Mouse (Mus musculus) induced T-regulatory cell, adult 2 months (primary cell): ENCODE measurements around the gene Kcna10.

Source experiments
- DNase-seq: peaks from one replicate; pipeline ENCODE4 v3.0.0-alpha.2; 2012; ENCODE audit warnings: low read depth

The Kcna10 gene

DNA sequence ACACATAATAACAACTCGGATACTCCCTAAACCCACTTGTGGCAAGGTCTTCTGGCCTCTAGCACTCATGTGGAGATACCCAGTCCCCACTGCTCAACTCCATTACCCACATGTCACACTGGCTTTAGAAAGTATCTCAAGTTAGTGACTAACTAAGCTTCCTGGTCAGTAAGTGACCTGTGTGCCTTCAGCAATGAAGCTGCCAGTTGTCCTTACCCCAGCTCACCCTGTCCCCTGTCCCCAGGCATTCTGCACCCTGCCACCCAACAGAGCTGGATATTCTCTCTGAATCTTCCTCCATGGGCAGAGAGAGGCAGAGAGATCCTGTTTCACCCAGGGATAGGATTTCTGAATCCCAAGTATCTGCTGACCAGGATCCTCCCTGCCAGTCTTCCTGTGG, at the start of gene Kcna10:
TSS of gene Kcna10 (plus strand) at position 301 of the 400 bp plus-strand sequence.
- no peak for DNase-seq

DNA sequence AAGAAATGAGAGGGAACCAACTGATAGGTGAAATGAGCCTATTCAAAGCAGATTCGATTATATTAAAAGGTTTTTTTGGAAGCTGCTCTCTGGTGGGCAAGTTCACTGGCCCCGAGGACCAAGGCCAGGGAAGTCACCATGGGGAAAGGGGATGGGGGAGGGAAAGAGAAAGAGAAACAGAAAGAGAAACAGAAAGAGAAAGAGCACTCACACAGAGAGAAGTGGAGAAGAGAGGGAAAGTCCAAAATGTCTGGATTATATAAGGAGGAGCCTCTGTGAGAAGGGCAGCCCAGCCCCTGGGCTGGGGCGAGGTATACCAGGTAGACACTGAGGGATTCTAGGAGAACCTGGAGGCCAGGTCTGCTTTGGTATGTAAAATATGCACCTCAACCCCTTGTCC, 48.4 kb upstream of the Kcna10 start:
- DNase-seq: peak; percentile 25

DNA sequence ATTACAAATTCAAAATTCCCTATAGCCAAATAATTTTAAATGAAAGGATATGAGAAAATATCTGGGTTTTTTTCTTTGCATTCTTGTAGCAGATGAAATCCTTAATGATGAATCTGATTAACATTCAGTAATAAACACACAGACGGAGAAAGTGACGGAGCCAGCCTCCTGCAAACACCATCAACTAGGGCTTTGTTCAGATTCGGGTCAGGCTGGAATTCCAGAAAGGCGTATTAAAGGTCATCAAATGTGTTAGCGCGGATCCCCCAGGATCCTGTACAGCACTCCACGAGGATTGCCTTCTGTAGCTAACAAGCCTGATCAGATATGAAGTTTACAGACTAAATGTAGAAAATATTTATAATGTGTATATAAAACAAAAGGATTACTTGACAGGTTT, 35.7 kb upstream of the Kcna10 start:
- no peak for DNase-seq

DNA sequence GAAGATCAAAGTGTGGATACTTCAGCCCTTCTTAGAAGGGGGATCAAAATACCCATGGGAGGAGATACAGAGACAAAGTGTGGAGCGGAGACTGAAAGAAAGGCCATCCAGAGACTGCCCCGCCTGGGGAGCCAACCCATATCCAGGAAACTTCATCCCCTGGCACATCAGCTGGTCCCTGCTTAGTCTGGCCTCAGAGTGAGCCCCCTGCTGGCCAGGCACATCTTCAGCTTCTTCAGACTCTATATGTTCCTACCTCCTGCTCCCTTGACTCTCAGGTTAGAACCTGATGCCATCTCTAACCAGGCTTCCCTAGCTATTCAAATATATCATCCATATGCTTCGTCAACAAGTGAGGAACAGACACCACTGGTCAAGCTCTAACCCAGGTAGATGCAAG, 33.9 kb upstream of the Kcna10 start:
- peak; percentile 77 for DNase-seq

DNA sequence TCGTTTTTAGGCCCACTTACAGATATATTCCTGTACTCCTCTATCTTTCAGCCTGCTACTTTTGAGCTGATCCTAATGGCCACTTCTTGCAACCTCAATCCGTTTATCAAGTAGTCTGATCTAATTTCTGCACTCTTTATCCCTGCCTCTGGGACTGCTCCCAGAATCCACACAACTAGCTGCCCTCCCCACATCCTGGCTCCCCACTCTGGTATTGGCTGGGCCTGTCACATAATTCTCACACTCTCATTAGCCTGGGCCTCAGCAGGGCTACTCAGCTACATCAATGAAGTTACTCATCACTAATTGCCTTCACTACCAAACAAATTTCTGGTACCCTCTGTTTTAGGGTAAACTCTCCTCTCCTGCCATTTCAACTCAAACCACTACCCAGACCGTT, 32.4 kb upstream of the Kcna10 start:
- DNase-seq: no peak

DNA sequence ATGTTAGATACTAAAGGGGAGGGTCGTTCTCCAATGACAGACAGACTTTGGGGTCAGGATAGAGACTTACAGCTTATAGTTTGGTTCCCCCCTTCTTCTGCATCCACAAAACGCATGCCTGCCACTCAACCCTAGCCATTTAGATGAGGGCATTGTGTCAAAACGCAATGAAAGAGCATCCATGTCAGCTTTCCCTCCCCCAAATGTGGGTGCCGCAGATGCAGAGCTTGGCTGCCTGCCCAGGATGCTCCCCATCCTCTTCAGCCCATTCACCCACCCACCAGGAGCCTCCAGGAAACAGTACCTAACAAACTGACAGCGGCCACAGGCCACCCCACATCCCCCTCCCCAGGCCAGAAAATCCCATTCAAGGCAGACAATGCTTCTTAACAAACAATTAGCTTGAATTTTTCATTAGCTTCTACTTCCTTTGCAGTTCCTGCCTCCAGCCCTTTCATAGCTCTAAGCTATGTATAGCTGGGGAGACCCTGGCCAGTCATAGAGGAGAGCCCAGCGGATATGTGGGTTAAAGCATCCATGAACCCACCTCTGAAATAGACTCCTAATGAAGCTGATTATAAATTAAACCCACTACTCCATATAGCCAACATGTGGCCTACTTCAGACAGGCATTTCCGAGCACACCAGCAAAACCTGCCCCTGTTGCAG, 31.9 kb upstream of the Kcna10 start:
- no peak for DNase-seq

DNA sequence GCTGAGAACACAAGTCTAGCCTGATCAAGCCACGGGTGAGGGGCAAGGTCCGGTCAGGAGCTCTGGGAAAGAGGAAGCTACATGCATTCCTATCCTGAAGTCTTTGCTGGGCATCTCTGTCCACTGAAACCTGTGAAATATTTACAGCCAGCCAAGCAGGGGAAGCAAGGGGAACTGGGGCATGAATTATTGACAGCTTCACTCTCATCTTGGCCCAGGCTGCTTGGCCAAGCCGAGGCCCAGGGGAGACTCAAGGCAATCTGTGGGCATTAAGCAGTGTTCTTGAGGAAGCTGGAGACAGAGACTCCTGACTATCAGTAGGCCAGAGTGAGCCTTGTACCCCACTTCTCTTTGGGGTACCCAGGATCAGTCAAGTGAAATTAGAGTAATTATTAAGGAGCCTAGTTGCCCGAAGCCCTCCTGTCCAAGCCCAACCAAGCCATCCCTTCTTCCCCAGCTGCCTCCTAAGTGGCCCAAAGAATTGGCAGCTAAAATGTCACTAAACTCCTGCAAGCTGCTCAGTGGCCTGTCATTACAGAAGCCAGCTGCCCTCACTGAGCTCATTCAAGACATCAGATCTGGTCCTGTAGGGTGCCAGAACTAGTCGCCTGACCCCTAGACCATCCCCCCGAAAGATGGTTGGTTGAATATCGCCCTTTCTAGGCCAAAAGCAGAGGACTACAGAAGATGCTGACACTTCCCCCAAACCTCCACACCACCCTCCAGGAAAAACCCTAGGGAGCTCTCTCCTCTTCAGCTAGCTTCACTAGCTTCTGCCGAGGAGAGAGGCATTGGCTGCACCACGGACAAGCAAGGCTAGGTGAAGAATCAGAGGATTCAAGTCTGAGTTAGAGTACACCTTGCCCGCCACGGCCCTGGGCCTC, 28.8 kb upstream of the Kcna10 start:
- DNase-seq: no peak

DNA sequence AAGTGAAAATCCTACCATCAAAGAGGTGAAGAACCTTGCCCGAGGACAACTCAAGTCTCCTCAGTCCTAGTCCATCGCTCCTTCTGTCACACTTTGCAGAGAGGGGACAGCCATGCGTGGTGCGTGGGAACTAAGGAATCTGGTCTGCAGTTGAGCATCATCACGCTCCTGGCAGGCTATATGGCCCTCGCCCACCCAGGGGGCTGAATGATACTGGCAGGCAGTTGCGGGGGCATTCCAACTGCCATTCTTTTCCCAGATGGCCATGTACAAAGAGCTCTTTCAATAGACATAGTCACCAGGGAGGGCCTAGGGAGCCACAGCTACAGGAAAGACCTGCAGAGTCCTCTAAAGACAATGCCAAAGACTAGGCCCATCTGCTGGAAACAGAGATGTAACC, 24.0 kb upstream of the Kcna10 start:
- no peak for DNase-seq

DNA sequence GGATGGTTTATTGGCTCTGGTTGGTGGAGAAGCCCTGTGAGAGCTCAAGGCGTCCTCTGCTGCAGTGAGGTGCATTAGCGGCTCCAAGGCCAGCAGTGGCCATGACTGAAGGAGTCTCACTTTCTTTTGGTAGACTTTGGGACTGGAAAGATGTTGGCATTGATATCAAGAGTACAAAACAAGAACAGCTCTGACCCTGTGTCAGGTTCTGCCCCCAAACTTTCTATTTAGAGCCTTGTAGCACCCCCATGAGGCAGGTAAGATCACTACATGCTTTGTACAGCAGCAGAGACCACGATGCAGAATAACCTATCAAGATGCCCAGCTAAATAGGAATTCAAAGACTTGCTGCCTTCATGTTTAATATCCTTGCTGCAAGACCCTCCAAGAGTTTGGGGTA, 23.4 kb upstream of the Kcna10 start:
- peak; percentile 62 for DNase-seq

DNA sequence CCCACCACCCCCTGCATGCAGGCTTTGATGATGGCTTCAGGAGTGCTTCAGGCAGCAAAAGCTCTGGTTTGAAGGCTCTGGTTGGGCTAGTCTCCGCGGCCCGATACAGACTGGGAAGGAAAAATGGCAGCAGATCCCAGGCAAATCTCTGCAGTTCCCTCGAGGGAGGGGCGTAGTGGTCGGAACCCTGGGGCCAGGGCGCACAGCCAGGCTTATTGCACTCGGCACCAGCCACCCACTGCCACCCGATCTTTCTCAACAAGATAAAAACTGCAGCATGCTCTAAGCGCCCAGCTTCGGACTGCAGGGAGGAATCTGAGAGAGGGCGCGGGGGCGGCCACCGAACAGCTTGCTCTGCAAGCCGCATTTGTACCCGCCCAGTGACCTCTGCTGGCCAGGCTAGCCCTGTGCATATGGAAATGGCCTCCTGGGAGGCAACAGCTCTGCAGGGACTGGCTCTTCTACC, 23.0 kb upstream of the Kcna10 start:
- DNase-seq: peak; percentile 44

DNA sequence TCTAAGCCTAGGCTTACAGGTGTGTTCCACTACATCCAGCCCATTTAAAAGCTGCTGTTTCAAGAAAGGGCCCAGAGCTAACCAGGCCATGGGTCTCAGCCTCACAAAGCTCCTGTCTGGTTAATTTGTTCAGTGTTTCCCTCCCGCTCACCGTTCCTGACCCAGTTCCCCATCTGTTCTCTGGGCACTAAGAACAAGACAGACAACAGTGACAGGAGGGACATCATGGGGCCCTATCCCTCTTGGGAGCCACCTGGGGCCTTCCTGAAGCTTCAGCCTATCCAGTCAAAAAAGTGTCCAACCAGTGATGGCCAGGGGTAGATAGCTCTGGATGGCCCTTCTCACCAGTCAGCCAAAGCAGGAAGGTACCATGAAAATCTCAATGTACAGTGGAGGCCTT, 20.1 kb upstream of the Kcna10 start:
- DNase-seq: no peak

DNA sequence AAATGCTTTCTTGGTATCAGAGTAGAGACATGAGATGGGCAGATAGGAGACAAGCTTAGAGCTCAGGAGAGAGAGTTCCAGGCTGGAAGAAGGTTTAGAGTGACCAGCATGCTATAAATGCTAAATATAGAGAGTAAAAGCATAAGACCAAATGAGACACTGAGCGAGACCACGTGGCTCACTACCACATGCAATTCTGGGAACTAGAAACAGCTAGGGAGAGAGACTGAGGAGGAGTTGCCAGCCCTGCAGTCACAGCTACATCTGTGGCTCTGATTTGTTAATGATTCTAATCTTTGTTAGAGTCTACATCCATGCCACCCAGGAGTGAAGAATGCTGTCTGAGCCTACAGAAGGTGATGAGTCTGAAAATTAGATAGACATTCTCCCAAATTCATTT, 13.3 kb upstream of the Kcna10 start:
- no peak for DNase-seq

DNA sequence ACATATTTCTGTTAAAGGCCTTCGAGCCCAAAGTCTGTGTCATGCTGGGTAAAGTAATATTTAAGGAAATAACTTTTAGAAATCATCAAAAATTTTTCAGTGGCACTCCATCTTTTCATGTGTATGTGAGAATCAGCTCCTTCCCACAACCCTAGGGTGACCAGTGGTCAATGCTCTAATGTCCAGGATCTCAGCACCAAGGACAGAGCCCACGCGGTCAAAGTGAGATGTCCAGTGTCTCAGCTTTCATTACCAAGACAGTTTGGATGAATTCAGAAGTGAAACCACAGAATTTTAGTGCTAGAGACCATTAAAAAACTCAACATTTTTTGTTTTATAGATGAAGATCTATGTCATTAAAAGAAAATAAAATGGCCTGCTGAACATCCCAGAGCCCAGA, 10.9 kb upstream of the Kcna10 start:
- DNase-seq: no peak

DNA sequence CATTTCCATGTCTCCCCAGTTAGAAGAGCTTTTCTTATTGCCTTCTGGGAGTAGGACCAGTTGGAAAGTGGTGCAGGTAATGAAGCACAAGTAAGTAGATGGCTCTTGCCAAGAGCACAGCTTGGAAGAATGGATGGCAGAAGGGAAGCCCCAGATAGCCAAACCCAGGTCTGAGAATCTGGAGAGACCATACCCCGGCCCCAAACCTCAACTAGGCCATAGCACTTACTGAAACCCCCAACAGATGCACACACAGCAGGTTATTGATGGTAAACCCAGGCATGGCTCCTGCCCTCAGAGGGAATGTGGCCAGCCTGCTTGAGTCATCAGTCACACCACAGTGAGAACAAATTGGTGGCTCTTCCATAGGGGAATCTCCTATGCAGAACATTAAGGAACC, 10.3 kb upstream of the Kcna10 start:
- DNase-seq: no peak

DNA sequence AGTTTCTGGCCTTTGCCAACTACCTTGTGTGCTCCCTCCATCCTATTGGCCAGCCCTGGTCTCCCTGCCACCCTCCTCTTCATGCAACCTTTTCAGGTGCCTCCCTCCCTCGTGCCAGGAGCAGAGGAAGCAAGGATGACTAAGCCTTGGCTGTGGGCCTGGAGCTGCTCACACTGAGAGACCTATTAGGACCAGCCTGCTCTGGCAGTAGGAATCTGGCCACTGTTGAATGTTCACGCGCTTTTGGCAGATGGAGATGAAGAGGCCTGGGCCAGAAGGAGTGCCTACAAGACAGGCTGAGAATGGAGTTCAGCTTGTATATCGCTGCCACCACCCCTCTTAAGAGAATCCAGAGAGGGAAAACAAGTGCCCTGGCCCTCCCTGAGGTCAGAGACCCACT, 7.4 kb upstream of the Kcna10 start:
- DNase-seq: no peak

DNA sequence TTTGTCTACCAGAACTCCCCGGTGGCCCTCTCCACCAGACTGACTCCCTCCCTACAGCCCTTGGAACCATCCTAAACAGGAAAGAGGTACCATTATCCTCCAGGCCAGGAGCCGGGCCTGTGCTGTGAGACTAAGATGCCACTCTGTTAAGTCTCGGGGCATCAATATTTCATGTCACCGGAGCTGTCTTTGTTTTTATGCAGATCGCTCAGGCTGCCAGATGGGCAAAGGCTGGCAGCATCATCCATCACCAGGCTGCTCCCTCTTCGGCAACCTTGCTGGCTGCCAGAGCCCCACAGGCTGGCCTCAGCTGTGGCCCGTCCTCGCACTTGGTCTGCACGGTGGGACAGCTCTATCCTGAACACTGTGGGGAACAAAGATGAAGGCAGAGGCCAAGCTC, 6.4 kb upstream of the Kcna10 start:
- no peak for DNase-seq

DNA sequence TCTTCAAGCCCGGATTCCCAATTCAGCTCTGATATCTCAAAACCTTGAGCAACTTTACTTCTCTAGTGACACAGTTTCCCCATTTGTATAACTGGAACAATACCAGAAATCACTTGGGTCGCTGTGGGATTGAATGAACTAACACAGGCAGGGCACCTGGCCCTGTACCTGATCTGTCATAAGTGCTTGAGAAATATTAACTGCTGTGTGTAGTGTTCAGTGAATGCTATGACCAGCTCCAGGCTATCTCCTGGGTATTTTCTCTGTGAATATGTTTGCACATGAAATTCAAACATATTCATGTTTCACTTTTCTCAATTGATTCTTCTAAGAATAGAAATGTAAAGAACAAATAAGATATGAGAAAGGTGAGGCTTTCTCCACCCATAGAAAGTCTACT, 2.0 kb upstream of the Kcna10 start:
- DNase-seq: no peak

DNA sequence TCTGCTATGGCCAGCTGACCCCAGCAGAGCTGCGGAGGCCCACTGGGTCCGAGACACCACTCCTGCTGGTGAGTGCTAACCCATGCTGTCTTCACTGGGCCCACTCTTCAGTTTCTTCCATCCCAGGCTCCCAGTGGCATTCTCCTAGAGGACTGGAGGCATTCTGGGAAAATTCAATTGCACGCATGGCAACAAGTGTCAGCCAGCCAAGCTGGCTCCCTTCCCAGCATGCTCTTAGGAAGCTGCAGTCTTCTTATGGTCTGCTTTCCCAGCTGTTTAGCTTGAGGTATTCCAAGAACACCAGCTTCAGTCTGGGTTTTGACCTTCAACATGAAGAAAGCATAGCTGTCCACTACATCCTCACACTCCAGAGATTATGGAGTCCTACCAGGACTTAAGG, 322 bp downstream of the Kcna10 start:
- DNase-seq: no peak

DNA sequence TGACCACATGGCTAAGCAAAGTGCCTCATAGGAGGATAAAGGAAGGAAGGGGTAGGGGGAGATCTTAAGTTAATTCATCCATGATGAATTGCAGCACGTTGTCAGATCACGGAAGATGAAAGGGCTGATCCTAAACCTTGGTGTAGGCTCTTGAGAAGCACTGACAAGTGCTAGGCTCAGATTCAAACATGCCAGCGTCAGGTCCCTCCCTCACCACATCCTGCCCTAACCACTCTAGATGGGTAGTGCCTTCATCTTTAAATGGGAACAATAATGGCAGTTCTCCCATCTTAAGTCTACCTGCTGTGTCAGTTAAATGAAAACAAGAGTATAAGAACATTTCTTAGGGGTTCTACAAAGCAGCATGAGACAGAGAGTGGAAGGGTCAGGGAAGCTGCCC, 2.7 kb downstream of the Kcna10 start:
- peak; percentile 60 for DNase-seq

DNA sequence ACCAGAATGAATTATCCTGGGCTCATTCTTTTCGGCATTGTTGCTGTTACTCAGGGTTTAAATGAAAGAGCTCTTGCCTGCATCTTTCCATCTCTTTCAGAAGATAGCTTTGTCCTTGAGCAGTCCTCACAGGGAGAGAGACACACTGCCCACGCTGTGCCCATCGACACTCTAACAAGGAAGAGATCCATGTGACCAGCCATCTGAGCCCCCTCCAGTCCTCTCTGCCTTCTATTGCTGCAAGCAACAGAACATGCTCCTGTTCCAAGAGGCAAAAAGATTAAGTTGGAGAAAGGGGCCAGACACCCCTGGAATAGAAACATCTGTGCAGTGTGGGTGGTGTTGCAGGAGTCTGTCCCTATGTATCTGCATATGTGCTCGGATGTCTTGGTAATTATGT, 4.2 kb downstream of the Kcna10 start:
- DNase-seq: no peak

DNA sequence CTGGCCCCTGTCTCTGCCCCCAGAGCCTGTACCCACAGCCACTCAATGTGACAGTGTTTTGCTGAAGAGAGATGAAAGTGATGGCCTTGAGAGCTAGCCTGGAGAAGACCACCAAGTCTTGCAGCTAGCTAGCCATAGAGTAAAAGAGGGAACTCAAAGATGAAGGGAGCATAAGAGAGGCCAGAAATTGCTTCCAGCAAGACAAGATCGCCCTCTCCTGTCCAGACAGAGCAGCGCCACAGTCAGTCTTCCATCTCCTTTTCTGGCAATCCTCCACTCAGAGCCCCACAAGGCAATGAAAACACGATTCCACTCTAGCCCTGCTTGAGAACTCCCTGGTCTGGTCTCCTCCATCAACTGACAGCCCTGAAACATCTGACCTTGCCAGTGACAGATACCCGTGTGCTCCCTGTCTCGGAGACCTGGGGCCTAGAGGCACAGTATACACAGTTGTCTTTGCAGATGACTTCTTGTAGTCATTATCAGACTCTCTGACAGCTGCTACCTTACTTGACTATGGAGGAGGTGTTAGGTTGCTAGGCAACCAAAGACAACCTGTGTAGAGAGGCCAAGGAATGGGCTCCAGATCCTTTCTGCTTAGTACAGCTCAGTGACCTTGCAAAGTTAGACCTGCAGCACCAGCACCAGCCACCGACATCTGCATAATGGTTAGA, 5.5 kb downstream of the Kcna10 start:
- DNase-seq: peak; percentile 73

DNA sequence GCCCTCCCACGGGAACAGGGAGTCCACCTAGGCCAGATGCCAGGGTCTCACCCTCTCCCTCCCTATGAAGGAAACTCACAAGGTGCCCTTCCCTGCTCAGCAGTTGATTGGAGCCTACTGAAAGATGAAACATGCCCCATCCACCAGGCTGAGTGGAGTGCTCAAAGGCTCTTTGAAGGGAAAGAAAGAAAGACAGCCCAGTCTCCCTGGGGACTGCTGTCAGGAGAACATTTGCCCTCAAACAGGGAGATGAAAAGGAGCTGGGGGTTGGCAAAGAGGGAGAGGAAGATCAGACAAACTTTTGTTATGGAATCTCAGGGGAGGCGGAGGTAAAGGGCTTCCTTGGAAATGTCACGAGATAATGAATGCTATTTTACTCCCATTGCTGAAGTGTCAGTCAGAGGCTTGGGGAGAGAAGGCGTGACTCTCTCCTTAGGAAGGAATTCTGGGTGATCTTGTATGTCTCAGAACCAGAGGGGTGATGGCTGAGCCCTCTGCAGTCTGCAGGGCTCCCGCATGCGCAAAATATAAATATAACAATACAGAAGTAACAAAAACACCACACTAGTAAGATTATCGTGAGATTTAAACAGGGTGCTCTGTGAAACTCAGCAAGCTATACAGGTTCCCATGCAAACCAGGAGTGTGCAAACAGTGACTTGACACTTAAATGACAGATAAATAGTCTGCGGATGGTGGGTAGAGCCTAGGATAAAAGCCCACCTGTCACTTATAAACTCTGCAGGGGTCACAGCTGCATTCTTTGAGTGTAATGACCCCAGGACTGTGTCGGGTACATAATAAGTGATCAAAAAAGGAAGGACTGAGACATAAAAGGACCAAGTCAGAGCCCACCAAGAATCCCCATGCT, 18.7 kb downstream of the Kcna10 start:
- DNase-seq: no peak
